Mouse (Mus musculus) bone marrow macrophage, adult 2 months (primary cell): ENCODE measurements around the gene B3gnt6.

ENCODE experiments used
- CTCF ChIP-seq: IDR thresholded peaks from 2 replicates; pipeline ENCODE4 v1.5.1; 2012; ENCODE audit warnings: low read depth, mild to moderate bottlenecking, low read length, moderate library complexity
- POLR2A ChIP-seq: IDR thresholded peaks from 2 replicates; pipeline ENCODE4 v1.6.1; 2012; ENCODE audit warnings: mild to moderate bottlenecking, low read depth, low read length, borderline replicate concordance

DNA sequence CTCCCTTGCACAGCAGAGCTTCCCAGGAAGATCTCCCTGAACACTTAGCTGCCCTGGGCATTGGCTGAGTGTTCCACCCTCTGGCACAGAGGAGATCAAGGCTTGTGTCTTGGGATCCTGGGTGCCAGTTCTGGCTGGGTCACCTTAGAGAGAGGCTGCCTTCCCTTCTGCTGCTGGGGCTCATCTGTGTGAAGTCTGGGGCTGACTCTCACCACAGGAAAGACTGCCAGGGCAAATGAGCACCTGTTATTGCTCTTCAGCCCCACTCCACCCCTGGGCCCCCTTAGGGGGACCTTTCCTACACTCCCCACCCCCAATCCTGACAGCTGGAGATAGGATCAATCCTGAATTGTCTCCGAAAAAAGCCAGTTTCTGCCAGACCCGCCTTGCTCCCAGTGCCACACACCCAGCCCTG is 22.2 kb downstream of the B3gnt6 start:
- TF ChIP-seq POLR2A (no peak), CTCF (no peak)
